Mouse (Mus musculus): ENCODE measurements around the gene Wdr83.

- TF ChIP-seq CTCF (IDR thresholded peaks at IDR 0.05; ENCODE audit: low read depth) = no peak
- TF ChIP-seq EP300 (optimal IDR thresholded peaks at IDR 0.05) = no peak
Measured at GRCm38 (mm10) chr8:85036381-85036717, 44.8 kb downstream of the Wdr83 start.
